Mouse (Mus musculus) large intestine, adult 2 months (tissue): ENCODE data around the gene Tgif1. TPM values are rescaled to one million over a fixed set of nuclear protein-coding genes. Genes with fewer than 3 reads are reported as not detected.

Experiments used
- DNase-seq: peaks from one replicate; pipeline ENCODE4 v3.0.0-alpha.2; 2012; ENCODE audit warnings: low read depth, low spot score
- WGBS: fragments of 180-500 bp; shearing (Covaris S2); methylation state at CpG from one replicate; pipeline ENCODE4 v1.1.7; 2018; 5-methylcytosine and 5-hydroxymethylcytosine counted together
- polyA plus RNA-seq: library from polyadenylated mRNA; depleted of rRNA; stranded (reverse); fragments of >200 nt; gene quantifications from 2 replicates; pipeline ENCODE4 v1.2.3, GENCODE M21; 2012

Gene Tgif1
- polyA plus RNA-seq, 1 experiment = 44.8 TPM

DNA sequence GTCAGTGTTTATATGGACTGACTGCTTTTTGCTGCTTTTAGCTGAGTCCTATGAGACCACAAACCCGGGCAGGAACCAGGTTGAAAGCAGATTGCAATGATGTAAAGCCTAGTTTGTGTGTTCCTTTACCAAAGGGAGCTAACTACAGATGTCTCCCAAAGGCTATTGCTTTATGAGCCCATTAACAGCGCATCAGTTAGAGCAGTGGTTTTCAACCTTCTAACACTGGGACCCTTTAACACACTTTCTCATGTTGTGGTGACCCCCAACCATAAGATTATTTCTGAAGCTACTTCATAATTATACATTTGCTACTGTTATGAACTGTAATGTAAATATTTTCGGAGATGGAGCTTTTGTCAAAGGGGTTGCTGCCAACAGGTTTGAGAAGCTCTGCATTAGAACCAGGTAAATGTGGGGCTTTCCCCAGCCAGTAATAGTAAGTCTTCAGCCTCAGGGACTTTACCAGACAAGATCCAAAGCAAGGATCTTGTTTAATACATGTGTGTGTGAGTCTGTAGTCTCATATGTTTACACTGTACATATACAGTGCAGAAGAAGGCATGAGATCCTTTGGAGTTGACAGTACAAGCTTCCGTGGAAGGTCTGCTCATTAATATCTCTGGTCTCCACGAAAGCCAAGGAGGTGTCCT, 15.4 kb upstream of the Tgif1 start:
- WGBS = 67% methylated on average over 5 of the region's 5 CpGs
- no peak for DNase-seq

GRCm38 (mm10) chr17:70866538-70867114, 13.3 kb upstream of the Tgif1 start:
- no peak for DNase-seq
- 70% methylated on average over 6 of the region's 6 CpGs for WGBS

DNA sequence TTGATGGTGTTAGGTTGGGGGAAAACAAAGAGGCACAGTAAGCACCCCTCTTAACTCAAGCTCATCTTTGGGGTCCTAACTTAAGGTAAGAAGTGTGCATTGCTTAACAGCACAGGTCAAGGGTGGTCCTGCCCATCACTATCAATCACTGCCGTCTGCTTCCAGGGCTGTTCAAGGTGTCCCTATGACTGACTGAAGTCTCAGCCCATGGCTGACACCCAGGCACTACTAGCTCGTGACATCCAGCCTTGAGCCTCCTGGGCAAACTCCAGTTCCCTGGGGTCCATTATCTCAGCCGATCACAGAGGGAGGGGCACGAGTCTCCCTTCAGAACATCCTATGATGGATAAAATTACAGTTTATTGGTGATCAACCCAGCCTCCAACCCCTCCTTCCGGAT, 12.7 kb upstream of the Tgif1 start:
- WGBS = 74% methylated on average over 5 of the region's 5 CpGs
- DNase-seq = no peak

DNA sequence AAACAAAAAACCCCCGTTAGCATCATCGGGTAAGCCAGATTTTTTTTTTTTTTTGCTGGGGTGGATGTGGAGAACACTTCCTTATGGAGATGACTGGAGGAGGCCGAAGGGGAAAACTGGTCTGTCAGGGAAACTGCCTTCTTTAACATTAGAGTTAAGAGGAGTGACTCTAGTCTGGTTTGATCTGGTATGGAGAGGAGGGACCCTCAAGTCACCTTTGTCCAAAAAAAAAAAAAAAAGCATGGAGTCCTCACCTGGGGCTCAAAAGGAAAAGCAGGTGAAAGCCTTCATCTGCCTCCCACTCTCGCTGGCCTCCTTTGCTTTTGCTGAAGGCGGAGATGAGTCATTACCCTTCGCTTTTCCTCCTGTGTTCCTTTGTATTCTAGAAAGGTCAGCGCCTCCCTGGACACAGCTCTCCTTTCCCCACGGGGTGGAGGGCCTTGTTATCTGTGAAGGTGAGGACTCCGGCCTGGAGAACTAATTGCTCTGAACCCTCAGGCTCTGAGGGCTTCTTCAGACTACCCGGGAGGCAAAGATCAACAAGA, 11.8 kb upstream of the Tgif1 start:
- no peak for DNase-seq
- 28% methylated on average over 10 of the region's 10 CpGs for WGBS

- DNase-seq = no peak
- 42% methylated on average over 3 of the region's 3 CpGs for WGBS
Observed at GRCm38 (mm10) chr17:70864645-70865044, 11.3 kb upstream of the Tgif1 start.

DNA sequence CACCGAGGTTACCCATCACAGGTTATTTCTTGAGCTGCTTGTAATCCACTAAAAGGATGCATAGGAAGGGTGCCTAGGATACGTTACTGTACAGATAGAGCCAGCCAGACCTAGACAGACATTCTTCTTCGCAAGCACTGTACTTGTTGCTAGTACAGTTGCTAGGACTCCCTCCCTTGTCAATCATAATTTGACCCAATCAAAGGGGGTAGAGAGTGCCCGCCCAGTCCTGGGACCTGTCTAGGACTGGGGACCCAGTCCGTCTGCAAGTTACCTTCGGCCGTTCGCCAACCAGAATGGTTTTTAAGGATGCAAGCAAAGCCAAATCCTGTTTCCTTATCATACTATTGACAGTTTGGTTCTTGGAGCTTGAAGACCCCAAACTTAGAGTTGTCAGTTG, 10.8 kb upstream of the Tgif1 start:
- 97% methylated on average over 8 of the region's 8 CpGs for WGBS
- no peak for DNase-seq

DNA sequence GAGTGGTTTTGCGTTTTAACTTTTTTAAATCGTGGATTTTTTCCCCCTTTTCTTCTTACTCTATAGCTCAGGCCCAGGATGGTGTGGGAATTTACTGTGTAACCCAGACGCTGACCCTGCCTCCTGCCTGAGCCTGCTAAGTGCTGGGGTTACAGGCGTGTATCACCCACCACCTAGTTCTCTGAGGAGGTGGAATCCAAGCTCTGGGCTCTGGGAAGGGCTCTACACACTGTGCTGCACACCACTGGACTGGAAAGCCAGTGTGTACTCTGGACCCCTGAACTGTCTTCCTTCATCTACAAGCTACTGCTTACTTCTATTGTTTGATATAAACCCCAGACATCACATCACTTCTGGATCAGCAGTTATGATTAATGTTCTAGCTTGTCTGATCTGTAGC, 5.5 kb upstream of the Tgif1 start:
- WGBS = 88% methylated on average over 4 of the region's 4 CpGs
- DNase-seq = no peak

DNA sequence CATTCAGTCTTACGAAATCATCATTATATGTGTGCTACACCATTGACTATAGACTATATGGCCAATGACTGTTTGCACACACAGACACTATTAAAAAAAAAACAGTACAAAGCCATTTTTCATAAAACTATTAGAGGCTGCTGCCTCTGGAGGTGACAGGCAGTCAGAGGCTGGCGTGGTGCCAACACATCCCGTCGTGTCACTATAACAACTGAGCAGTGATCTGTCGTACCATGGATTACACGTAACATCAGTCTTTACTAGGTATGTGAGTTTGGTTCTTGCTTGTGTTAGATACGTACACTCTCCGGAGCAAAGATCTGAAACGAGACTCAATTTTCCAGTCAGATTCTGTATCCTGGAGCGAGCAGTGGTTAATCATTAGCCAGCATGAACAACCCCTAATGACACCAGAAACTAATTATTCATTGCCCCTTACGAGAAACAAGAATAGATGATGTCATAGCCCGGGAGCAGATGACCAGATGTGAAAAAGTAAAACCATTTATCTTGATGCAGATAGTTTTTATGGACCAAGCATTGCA, 3.6 kb upstream of the Tgif1 start:
- WGBS = 37% methylated on average over 12 of the region's 12 CpGs
- DNase-seq = no peak

DNA sequence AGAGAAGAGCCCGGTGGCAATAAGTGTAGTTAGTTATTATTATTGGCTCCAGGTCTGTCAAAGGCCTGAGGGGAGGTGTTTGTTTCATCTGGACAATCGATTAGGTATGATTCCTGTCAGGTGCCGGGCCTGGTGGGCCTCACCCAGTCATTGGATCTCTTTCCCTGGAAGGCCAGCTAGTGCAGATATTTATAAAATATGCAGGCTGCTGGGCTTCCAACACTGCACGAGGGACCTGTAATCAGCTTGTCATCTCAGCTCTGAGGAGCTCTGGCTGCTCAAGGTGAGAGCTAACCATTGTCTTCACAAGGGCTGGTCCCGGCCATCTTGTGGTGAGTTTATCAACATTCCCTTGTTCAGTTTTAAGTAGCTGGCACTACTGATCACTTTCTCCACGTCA, 675 bp upstream of the Tgif1 start:
- WGBS = 19% methylated on average over 6 of the region's 6 CpGs
- no peak for DNase-seq

DNA sequence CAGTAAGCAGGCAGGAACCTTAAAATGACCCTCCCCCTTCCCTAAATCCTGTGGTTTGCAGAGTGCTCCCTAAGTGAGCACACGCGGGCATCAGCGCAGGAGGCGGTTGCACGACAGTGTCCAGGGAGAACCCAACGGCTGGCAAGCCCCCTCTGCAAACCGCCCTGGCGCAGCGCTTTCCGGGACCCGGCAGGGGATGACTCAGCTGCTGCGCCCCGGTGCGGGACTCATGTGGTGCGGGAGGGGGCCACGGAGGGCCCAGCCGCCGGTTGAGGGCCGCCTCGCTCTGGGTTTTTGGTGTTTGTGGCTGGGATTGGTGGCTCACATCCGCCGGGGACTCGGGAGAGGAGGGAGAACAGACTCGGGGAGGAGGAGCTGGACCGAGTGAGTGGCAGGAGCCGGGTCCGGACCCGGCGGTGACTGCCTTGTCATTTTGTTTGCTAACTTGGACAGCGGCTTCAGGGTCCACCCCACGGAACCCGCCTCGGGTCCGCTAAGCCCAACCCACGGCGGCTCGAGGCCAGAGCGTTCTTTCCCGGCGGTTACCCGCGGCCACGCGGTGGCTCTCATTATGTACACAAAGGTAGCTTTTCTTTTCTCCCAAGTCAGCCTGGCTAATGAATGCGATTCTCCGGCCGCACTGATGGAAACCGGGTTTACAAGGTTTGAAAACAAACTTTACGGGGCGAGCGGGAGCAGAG, 510 bp downstream of the Tgif1 start:
- no peak for DNase-seq
- WGBS = under 1% methylated on average over 50 of the region's 51 CpGs

GRCm38 (mm10) chr17:70852011-70852685, 1.2 kb downstream of the Tgif1 start:
- WGBS = under 1% methylated on average over 29 of the region's 29 CpGs
- DNase-seq = no peak

GRCm38 (mm10) chr17:70850996-70851991, 2.1 kb downstream of the Tgif1 start:
- no peak for DNase-seq
- under 1% methylated on average over 54 of the region's 54 CpGs for WGBS

DNA sequence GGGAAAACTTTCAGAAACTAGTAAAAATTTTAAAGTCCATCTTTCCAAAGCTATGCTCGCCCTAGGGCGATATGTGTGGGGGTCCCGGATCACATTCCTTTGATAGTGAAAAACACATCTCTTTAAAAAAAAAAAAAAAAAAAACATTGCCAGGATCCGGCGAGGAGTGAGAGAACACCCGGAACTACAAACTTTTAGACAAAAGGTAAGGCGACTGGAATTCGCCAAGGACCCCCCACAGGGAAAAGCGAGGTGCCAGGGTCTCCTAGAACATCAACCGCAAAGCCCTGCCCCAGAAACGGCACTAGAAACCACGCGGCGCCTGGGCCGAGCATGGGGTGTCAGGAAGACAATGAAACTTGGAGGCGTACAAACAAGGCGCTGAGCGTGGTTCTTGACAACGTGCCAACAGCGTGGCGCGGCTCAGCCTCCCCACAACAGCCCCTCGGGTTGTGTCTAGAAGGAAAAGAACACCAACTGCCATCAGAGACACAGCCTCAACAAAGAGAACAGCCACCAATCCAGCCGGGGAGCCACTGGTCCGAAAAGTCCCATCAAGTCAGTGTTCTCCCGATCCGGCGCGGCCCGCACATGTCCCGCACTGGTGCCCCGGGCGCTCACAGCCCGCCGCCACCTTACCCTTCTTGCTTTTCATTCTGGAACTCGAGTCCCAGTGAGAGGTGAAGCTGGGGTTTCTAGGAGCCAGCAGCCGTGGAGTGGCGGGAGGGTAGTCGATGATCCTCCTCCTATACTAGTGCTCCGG, 2.9 kb downstream of the Tgif1 start:
- WGBS = under 1% methylated on average over 40 of the region's 40 CpGs
- no peak for DNase-seq

GRCm38 (mm10) chr17:70849399-70850232, 3.7 kb downstream of the Tgif1 start:
- no peak for DNase-seq
- under 1% methylated on average over 33 of the region's 33 CpGs for WGBS

GRCm38 (mm10) chr17:70848511-70849398, 4.6 kb downstream of the Tgif1 start:
- DNase-seq = no peak
- under 1% methylated on average over 23 of the region's 23 CpGs for WGBS

GRCm38 (mm10) chr17:70847751-70848510, 5.4 kb downstream of the Tgif1 start:
- WGBS = 1% methylated on average over 17 of the region's 17 CpGs
- no peak for DNase-seq
